Mouse (Mus musculus) NIH3T3 (cell line): ENCODE data around the gene Tenm4.

ENCODE experiments used
- DNase-seq: peaks from one replicate; pipeline ENCODE4 v3.0.0-alpha.2; 2012; ENCODE audit warnings: low read depth

Gene Tenm4

DNA sequence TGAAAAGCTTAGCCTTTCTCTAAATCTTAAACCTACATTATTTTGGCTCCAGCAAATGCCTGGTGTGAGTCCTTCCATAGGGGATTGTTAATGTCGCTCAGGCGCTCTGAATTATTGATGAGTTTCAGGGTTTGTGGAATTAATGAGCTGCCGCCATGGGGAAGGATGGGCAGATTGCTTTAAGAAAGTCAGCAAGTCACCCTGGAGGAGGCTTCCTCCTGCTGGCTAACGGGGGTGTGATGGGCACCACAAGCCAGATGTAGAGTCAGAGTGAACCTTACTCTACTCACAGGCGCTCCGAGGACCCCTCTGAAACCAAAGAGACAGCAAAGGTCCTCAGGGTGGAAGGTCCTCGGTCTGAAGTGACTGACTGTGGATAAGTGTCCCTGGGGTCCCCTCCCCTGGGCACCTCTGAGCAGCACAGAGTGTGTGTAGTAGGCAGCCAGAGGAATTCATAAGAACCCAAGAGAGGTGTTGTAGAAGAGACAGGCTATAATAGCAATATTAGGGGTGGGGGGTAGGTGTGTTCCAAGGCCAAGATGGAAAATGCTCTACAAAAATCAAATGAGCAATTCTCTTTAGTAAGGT lies 637.1 kb downstream of the Tenm4 start:
- no peak for DNase-seq

DNA sequence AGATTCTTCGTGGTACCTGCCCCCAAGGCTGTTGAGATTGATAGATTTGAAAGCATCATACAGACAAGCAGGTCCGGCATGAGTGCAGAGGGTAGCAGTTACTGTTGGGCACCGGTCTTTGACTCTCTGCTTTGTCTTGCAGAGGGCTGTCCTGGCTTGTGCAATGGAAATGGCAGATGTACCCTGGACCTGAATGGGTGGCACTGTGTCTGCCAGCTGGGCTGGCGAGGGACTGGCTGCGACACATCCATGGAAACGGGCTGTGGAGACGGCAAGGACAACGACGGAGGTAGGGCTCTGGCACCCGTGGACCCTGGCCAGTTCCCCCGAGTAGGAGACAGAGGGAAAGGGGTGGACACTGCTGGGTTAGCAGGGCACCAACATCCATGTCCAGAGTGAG lies 640.6 kb downstream of the Tenm4 start:
- DNase-seq: no peak

DNA sequence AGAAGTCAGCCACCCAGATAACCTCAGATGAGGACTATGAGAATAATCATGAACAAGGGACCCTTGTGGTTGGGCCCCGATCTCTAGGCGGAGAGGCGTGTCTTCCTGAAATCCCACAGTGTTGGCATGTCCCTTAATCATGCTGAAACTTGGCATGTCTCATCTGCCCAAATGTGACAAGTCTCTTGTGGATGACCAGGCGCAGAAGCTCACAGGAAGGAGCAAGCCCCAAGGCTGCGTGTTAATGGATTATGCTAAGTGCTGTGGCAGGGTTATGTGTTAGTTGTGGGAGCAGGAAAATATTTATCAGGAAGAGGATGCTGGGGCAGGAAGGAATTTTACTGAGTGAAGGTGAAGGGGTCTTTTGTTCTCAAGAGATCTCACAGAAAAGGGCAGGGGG lies 642.0 kb downstream of the Tenm4 start:
- no peak for DNase-seq

DNA sequence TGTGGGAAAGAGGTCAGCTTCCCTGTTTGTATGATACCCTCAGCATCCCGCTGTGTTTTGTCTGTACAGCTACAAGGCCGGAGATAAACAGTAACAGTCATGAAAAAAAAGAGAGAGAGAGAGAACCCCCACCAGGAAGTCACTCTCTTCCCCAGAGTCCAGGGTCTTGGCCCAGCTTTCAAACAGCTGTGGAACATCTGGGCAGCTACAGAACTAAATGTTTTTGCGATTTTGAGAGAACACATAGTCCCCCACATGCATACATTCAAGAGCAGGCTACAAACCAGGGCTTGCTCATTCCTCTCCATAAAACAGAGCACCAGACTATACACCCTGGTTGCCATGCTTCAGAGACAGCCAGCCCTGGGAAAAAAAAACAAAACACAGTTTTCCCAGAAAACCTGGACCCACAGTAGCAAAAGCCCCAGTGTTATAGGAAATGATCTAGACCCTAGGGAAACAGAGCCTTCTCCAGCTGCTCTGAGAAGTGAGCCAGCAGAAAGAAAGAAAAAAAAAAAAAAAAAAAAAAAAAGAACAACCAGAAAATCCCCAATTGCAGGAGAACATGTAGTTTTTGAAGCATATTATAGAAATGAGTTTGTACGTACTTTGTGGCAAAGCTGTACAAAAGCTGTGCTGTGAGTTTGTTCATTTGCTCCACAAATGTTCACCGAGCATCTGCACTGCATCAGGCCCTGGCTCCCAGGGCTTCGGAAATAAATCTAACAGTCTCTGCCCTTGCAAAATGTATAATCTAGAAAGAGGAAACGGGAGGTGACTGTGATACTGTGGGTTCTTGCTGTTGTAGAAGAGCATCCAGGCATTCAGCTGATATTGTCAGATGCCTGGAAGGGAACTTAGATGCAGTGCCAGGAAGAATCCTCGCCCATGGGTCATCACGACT lies 642.7 kb downstream of the Tenm4 start:
- no peak for DNase-seq

DNA sequence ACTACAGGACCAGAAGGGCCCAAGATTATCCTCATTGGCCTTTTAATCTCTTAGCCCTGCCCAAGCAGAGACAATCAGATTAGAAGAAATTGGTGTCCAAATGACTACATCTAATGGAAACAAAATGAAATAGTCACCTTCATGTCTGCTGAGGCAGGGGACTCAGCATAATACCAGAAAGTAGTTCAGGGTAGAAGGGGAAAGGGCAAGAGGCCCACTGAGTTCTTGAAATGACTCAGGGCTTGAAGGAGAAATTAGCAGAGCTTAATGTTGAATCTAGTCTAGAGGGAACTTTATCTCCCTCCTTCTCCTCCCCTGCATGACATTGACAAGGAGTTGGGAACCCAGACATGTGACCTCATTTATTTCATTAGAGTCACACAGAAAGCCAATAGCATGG lies 643.5 kb downstream of the Tenm4 start:
- DNase-seq: no peak

DNA sequence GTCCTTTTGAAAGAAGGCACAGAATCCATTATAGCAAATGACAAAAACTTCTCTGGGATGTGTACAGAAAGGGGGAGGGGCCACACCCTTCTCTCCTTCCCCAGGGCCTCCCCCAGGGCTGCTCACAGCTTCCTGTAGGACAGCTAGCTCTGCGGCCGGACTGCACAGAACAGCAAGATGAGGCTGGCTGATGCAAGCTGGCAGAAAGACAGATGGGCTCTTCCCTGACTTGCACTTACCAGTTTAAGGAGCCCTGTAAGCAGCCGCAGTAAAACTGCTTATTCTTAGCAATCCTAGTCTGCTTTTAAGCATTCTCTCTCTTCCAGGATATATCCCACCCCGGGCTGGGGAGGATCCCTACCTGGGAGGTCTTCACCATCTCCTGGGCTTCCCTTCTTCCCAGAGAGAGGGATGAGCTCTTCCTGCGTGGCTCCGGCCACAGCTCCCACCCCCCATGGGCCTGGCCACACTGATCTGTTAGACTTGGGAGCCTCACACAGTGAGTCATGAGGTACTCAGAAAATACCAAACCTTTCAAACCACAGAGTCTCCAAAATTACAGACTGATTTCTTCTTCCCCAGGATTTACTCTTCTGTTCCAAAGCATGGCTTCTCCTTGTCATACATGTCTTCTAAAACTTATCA lies 646.1 kb downstream of the Tenm4 start:
- DNase-seq: peak; percentile 85

DNA sequence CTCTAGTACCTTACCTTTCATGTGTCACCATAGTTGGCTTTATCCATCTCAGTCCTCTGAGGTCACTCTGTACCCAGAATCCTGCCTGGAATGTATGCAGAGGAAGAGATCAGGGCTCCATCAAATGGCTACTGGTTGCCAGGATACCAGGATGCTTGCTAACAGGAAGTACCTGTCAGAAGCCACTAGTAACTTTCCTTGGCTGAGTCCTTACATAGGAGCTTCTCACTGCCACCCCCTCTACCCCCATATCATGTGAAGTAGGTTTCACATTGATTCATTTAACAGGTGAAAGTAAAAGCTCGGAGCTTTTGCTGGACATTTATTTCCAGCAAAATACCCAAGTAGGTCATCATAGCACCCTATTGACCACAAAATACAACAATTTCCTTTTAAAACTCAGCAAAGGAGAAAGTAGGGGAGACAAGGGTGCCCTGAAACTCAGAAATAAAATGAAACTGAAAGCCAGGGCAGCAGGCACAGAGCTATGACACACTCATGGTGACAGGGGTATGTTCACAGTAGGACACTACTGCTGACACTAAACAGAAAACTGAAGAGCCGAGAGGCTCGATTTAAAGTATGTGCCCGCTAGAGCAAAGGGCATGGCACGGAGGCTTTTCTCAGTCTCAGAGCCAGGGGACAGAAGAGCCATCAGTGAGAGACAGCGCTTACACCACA lies 647.3 kb downstream of the Tenm4 start:
- DNase-seq: no peak

DNA sequence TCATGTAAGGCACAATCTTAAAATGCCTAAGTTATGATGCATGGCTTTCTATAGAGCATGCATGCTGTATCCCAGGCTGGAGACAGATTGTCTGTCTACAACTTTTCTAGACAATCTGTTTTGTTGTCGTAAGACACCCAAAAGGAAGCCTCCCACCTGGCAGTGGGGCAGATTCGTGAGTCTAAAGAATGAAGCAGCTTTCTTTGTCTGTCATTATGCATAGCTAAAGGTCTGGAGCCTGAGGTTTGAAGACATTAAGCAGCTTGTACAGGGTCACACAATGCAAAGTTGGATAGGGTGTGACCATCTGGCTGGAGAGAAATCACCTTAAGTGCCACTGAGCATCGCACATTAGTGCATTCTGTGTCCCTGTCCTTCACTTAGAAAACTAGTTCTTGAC lies 648.5 kb downstream of the Tenm4 start:
- DNase-seq: peak; percentile 17

DNA sequence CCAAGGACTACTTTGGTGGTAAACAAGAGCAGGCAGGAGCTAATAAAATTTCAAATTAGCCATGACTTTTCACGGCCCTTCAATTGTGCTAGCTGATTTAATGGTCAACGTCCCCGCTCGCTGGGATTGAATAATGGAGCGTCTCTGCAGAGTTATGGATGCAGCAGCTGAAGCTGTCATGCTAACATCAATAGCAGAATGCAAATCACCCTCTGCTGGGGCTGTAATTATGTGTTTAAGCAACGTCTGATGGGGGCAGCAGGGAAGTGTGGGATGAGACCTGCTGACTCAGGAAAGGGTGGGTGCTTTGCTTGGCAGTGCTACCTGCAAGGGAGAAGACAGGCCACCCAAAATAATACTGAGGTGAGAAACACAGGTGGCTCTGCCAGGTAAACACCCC lies 649.3 kb downstream of the Tenm4 start:
- DNase-seq: no peak

DNA sequence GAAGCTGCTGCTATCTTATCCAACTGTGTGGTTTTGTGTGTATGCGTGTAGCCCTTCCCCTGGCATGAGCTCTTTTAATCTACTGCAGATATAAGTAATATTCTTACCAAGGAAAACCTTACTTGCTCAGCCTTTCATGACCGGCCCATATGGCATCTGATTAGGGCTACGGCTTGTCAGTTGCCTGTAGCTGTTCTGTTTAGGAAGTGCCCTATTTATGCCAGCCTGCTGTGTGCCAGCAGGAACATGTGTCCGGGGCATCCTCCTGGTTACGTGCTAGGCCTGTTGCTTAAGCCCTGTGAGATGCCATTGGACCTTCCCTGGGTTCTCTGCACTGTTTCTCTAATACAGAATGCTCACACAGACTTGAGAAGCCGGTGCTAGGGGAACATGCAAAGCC lies 655.1 kb downstream of the Tenm4 start:
- DNase-seq: no peak

DNA sequence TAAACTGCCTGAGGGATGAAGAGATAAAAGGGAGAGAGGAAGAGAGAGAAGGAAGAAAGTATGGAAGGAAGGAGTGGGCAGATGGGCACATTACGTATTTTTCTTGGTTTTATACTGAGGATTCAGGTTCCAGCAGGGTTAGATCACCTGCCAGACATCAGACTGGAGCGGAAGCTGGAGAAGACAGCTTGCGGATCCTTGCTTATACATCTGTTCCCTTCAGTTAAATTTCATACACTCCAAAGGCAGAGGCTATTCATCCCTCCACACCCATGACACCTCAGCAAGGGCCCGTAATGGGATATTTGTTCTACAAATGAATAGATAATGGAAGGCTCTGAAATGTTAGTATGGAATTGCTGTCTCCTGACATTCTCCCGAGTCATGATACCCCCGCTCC lies 655.6 kb downstream of the Tenm4 start:
- DNase-seq: no peak

DNA sequence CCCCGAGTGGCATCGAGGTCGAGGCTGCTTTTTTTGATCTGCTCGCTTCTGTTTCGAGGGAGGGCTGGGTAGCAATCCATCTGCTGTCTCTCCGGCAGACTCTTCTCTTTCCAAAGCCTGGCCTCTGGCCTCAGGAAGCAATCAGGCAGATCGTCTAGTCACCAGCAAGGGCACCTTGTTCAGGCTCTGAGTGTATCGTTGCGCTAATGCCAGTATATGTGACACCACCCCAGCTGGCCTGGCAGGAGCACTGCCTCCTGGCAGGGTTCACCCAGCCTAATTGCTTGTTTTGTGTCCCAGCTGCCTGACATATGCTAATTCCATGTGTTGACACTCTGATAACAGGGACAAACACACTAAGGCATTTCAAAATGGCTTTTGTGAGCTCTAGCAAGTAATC lies 661.5 kb downstream of the Tenm4 start:
- no peak for DNase-seq

DNA sequence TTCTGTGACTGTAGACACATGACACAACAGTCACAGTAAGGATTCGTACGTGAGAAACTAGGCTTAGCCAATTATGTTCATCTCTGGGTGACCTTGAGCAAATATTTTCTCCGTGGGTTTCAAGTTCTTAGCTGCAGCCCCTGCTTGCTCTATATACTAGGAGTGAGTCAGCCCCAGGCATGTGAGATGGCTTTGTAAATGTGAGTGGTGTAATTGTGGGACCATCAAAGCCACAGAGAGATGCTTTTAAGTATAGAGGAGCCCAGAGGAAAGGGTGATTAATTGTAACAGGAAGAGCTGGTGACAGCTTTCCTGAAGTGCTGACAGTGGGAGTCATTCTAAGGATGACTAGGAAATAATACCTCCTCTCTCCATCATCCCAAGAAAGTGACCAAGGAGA lies 662.0 kb downstream of the Tenm4 start:
- DNase-seq: peak; percentile 25

DNA sequence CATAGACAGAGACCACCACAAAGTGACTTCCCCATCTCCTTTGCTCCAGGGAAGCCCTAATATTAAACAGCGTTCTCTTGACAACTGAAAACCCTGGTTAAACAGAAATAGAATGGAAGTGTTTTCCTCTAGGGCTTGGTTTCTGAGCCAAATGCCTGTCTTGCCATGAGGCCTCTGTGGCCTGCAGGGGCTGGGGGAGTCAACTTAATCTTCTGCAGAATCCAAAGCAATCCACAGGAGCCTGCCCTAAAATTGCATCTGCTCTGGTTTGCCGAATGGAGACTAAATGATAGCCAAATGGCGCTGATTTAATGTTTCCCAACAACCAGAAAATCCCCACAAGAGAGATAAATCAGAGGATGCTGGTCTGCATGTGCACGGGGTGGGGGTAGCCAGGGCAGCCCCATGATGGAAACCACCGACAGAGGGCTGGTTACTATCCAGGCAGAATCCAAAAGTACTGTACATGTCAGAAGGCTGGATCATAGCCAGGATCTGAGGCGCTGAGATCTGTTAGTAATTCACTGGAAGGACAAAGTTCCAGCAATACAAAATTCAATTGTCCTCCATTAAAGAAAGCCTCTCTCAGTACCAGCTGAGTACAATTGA lies 663.7 kb downstream of the Tenm4 start:
- DNase-seq: peak; percentile 84

DNA sequence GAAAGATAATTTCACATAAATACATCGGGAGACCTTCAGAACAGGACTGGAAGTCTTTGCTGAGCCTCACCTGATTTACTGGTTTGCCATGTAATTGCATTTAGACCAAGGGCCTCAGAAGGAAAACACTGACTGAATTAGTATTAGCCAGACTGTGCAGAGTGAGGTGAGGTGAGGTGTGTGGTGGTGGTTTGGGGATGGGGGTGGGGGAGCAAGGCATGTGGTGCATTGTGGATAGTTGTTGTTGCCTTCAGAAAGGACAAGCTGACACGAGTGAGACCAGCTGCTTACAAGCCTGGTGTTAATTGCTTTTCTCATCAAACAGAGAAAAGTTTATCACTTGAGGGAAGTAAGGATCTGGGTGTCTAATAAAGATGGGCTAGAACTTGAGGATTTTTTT lies 664.3 kb downstream of the Tenm4 start:
- DNase-seq: no peak

DNA sequence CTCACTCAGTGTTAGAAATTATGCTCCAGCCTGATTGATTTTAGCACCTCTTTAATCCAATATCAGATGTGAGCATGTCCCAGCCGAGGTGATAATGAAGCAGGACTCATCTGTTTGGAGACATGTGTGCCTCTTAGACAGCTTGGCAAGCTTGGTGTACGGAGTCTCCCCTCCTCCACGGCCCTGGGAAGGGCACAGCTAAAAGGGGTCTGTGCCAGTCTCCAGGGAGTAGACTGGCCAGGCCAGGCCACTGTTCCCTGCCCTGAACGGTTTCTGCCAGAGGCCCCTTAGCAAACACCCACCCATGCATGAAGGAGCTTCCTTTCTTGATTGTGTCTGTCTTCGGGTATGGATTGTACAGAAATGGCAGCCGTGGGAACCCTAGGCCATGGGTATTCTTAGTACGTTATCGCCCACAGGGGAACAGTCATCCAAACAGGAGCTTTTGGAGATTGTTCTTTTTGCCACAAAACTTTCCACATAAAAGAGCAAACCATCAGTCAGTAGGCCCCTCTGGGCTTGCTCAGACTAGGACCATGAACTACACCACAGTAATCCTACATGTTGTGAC lies 667.3 kb downstream of the Tenm4 start:
- no peak for DNase-seq

DNA sequence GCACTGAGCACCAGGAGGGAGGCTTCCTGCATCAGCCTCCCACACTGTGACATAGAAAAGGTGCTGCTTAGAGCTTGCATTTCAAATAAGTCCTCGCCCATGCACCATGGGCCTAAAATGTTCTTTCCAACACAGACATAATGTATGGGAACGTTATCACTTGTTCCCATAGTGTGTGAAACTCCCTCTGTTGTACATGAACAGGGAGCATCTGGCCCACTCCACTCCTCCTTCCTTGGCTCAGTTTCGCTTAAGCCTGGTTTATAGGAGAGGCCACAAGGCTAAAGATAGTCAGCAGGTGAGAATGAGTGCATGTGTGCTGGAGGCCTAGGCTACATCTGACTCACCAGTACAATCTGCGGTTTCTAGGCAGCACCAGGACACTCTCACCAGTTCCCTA lies 667.9 kb downstream of the Tenm4 start:
- no peak for DNase-seq

DNA sequence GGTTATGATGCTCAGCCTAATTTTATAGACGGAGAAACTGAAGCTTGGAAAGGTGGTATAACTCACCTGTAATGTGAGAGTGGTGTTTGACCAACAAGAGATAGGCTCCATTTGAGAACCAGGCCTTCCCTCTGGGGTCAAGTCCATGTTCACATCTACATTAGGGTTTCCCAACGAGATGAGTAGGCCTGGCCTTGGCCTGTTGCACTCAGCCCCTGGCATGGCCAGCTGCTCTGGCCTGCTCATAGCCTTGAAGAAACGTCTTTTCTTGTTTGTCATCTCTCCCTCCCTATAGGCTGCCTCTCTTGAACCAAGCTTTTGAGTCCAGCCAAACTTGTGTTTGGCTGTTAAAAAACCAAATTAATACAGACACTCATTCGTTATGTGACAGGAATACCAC lies 668.5 kb downstream of the Tenm4 start:
- no peak for DNase-seq

DNA sequence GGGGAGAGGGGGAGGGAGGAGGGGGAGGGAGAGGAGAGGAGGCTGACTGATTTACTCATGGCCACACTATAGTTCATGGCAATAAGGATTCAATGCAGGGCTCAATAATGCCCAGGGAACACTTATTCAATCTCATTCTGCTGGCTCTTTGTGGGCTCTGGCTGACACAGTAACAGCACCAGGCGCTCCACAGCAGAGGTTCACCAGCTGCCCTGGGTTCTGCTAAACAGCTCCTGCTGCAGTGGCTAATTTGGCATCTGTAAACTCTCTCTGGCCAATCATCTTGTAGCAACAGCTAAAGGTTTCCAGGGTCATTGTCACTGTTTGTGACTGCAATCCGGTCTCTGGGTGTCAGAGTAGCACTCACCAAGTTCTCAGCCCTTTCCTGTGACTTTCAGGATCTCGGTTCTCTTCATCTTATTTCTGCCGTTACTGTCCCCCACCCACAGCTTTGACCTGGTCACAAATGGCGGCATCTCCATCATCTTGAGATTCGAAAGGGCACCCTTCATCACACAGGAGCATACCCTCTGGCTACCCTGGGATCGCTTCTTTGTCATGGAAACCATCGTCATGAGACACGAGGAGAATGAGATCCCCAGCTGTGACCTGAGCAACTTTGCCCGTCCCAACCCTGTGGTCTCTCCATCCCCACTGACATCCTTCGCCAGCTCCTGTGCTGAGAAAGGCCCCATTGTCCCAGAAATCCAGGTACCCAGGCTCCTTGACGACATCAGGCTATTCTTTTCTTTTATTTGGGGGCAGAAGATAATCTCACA lies 671.6 kb downstream of the Tenm4 start:
- no peak for DNase-seq

DNA sequence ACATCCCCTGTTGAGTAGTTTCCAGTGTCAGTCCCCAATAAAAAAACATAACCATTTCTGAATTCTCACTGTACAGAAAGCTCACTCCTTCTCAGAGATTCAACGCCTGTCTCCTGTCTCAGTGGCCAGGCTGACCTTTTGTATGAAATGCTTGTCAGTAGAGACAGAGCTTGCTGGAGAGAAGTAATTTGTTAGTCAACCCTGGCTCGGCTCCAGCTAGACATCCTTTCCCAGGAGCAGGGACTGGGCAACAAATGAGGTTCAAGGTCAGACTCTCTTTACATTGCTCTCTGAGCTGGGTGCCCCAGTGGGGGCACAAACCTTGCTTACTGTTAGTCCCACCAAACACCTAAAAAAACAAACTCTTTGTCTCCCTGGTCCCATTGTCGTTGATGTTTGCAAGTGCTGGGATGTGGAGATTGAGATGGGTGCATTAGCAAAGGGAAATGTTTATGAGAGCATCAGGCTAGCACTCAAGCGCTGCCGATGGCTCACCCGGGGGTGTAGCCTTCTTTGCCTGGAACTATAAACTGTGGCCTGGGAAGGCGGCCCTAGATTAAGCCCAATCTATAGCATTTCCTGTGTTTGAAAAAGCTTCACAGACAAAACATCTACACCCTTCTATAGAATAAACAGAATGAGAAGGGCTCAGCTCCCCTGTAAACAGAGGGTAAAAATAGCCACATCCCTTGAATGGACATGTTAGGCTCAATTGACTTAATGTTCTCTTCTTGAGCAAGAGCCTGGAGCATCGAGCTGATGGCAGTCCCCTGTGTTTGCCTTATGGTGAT lies 673.3 kb downstream of the Tenm4 start:
- DNase-seq: no peak
